Mouse (Mus musculus) large intestine, adult 2 months (tissue): ENCODE results near the gene Tmod3. TPM values are rescaled to one million over a fixed set of nuclear protein-coding genes. Genes with fewer than 3 reads are reported as not detected.
"Not testable (repeated sequence)": the region's sequence is repeated elsewhere in the genome, so short reads cannot be mapped to it uniquely, and the experiment has no call there.

Experiments used
- DNase-seq: peaks from one replicate; pipeline ENCODE4 v3.0.0-alpha.2; 2012; ENCODE audit warnings: low read depth, low spot score
- WGBS: fragments of 180-500 bp; shearing (Covaris S2); methylation state at CpG from one replicate; pipeline ENCODE4 v1.1.7; 2018; 5-methylcytosine and 5-hydroxymethylcytosine counted together
- polyA plus RNA-seq: library from polyadenylated mRNA; depleted of rRNA; stranded (reverse); fragments of >200 nt; gene quantifications from 2 replicates; pipeline ENCODE4 v1.2.3, GENCODE M21; 2012

The Tmod3 gene
- polyA plus RNA-seq, 1 experiment, result 16.2 TPM

DNA sequence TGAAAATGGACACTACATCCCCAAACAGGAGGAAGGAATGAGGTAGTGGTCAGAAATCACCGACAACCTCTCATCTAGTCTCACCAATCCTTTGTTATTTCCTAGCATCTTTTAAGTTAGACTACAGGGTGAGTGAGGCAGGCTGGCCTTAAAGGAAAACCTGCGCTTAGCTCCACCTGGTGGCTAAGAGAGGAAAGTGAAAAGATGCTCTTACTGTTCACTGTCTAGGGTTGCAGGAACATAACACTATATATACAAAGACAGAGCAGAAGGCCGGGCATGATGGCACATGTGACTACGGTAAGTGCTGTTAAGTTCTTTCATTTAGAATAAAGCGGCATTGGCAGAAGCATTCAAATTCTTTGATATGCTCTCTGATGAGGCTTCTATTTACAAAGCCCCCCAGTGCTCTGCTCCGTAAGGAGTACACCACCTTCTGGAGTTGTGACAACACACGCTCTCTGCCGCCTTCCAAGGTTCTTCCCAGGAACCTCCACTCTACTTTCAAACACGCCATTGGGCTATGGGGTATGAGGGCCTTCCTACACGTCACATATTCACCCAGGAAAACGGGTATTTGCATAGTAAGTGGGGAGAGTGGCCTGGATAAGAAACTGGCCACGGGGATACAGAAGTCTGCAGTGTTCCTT, 43.9 kb downstream of the Tmod3 start:
- 63% methylated on average over 12 of the region's 12 CpGs for WGBS
- DNase-seq, result peak; percentile 16

- DNase-seq, result no peak
- WGBS, result 85% methylated on average over 8 of the region's 8 CpGs
Observed at GRCm38 (mm10) chr9:75511236-75511939, 48.1 kb downstream of the Tmod3 start.

DNA sequence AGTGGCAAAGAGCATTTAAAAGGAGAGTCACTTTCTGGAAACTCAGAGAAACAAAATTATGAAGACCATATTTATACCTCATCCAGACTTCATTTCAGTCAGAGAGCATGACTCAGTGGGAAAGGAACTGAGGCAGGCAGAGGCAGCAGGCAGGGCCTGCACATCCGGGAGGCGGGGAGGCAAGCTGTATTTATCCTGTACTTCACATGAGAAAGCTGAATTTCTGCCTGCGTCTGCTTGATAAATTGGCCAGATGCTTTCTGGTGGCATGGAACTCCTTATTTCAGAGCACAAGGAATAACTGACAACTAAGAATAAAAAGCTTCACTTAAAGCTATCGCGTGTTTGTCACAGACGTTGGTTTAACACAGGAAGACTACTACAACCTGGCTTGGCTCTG, 55.1 kb downstream of the Tmod3 start:
- no peak for DNase-seq
- WGBS, result 92% methylated on average over 6 of the region's 6 CpGs

DNA sequence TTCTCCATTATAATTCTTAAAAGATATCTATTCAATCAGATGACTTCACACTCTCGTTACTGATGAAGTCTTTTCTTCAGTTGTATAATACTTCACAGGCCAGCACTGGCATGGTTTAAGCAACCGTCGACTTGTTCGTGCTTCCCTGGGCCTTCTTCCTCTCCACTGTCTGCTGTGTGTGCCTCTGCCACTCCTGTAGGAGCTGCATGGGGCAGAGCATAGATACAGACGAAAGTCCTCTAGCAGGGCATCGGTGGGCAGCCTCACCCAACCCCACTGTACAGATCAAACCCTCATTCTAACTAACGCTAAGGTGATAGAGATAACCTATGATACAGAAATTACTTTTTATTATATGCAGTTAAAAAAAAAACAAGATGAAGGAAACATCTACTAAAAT, 60.9 kb downstream of the Tmod3 start:
- no peak for DNase-seq
- WGBS, result 88% methylated on average over 7 of the region's 7 CpGs

DNA sequence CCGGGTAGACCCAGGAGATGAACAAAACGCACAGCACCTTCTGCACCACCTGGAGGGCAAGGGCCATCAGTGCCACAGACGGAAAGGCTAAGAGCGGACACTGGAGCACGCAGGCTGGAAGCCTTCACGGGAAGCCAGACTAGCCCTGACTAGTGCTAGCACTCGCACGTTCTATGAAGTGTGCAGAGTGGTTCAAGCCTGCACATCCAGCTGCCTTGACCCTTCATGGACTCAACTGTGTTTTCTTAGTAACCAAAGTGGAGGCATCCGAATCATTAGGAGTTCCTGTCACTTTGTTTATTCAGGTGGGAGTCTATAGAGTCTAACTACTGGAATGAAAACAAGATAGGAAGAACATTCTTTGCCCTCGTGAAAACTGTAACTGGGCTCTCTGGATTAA, 63.5 kb downstream of the Tmod3 start:
- 73% methylated on average over 10 of the region's 10 CpGs for WGBS
- no peak for DNase-seq

- 88% methylated on average over 9 of the region's 9 CpGs for WGBS
- no peak for DNase-seq
Observed at GRCm38 (mm10) chr9:75494407-75495005, 65.0 kb downstream of the Tmod3 start.

GRCm38 (mm10) chr9:75488255-75488654, 71.2 kb downstream of the Tmod3 start:
- 94% methylated on average over 7 of the region's 7 CpGs for WGBS
- DNase-seq, result not testable (repeated sequence)

- DNase-seq, result no peak
- 70% methylated on average over 6 of the region's 6 CpGs for WGBS
Observed at GRCm38 (mm10) chr9:75485231-75485630, 74.2 kb downstream of the Tmod3 start.

- no peak for DNase-seq
- WGBS, result 93% methylated on average over 5 of the region's 5 CpGs
Observed at GRCm38 (mm10) chr9:75480536-75481075, 78.9 kb downstream of the Tmod3 start.

DNA sequence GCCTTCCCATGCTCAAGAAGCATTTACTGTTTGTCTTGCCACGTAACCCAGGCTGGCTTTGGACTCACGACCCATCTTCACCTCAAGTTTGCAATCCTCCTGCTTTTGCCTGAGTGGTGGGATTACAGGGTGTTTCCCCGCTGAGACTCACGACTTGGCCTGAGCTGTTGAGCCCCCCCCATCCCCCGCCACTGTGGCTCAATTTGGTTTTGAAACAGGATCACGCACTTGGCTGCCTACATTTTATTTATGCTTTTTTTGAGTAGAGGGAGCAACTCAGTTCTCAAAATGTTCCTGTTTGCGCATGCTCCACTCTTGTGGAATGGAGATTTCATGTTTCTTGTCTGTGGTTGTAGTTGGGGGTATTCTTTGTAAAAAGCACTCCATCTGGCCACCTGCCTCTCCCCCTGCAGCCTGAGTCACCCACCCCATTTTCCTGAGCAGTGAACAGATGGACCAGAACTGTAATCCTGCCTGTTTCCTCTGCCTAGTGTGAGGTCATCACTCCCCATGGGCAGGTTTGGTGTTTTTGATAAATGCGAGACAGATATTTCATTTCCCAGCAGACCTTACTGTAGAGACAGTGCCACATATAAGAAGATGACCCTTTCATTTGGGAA, 80.2 kb downstream of the Tmod3 start:
- DNase-seq, result no peak
- WGBS, result 73% methylated on average over 8 of the region's 8 CpGs

- DNase-seq, result no peak
- WGBS, result 63% methylated on average over 3 of the region's 3 CpGs
Observed at GRCm38 (mm10) chr9:75477212-75477611, 82.2 kb downstream of the Tmod3 start.

DNA sequence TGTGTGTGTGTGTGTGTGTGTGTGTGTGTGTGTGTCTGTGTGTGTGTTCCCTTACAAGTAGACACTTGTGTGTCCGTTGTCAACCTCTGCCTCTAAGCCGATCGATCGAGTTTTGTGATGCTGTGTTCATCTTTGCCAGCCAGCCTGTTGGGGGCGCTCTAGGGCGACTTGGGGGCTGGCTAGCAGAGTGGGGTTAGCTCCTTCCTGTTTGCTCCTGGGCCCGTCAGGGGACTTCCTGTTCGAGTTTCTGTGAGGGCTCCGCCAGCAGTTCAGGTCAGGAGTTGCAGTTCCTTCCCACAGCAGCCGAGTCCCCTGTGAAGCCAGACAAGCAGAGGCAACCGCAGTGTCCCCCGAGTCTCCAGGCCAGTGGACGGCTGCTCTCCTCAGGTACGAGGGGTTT, 91.2 kb downstream of the Tmod3 start:
- DNase-seq, result no peak
- 84% methylated on average over 14 of the region's 14 CpGs for WGBS

DNA sequence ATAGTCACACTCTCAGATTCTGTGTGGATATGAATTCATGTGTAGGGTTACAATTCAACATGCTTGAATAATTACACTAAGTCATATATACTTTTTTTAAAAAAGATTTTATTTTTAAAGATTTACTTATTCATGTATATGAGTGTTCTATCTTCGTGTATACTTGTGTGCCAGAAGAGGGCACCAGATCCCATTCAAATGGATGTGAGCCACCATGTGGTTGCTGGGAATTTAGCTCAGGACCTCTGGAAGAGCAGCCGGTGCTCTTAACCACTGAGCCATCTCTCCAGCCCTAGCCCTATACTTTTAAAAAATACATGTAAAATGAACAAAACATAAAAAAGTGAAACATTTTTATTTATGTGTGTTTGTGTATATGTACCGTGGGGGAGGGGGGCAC, 91.9 kb downstream of the Tmod3 start:
- 97% methylated on average over 3 of the region's 3 CpGs for WGBS
- no peak for DNase-seq

DNA sequence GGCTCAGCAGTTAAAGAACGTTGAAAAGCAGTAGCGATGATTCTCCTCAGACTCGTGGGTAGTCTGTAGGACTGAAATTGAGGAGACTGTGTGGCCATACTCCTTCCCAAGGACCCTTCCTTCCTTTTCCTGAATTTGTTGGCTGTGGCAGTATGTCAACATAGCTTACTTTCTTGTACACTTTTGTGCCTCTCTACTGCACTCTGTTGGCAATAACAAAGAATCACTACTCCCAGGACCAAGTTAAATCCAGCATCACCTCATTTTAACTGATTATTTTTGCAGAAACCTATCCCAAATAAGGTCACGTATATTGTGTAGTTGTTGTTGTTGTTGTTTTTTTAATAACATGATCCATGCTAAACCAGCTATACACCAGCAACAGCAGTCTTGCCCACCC, 92.8 kb downstream of the Tmod3 start:
- WGBS, result 87% methylated on average over 4 of the region's 4 CpGs
- DNase-seq, result no peak

DNA sequence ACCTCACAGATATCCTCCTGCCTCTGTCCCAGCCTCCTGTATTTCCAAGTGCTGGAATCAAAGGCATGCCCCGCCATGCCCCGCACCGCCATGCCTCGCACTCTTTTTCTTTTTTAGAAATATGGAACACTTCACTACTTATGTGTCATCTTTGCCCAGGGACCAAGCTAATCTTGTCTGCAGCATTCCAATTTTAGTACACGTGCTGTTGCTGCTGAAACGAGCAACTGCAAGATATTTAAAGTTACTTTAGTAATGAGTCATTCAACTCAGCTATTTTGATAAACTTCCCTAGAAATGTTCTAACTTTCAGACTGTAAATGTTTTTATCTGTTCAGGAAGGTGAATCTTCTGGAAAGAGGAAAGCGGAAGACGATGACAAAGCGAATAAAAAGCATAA, 93.6 kb downstream of the Tmod3 start:
- WGBS, result 92% methylated on average over 9 of the region's 9 CpGs
- no peak for DNase-seq

DNA sequence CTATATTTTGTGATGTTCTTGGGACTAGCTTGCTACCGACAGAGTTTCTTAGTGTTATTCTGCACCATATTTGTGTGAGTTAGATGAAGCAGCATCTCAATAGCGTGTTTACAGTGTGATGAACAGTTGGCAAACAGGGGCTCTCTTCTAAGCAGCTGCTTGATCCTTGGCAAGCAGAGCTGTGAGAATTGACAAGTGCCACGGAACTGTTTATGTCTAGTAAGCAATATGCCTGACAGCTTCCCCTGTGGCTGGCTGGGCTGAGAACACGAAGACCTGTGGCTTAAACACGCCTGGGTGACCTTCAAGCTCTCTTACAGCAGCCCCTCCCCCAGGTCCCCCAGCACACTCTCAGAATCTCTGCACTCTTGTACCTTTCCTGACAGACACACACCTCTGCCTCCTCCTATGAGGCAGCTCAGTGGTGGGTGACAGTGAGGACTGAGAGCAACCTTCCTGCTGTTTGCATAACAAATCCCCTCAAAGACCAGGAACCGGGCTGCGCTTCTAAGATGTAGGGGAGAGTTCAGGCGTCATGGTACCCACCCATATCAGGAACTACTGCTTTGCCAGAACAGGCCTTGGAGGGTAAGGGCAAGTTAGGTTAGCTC, 96.3 kb downstream of the Tmod3 start:
- no peak for DNase-seq
- WGBS, result 81% methylated on average over 8 of the region's 8 CpGs

DNA sequence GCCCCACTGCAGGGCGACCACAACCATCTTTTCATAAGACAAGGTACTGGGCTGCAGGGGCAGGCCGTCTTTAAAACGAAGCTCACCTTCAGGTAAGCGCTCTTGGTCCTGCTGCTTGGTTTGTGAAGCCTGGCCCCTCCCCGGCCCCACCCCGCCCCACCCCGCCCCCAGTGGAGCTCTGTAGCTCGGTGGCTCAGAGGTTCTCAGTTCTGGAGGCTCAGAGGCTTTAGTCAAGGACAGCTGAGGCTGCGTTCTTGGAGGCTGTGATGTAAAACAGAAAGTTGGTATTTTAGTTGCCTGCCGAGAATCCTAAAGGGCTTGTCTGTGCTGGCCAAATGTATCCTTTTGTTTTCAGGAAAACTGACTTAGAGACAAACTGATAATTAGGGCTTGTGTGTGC, 103.8 kb downstream of the Tmod3 start:
- WGBS, result 62% methylated on average over 10 of the region's 10 CpGs
- DNase-seq, result no peak

DNA sequence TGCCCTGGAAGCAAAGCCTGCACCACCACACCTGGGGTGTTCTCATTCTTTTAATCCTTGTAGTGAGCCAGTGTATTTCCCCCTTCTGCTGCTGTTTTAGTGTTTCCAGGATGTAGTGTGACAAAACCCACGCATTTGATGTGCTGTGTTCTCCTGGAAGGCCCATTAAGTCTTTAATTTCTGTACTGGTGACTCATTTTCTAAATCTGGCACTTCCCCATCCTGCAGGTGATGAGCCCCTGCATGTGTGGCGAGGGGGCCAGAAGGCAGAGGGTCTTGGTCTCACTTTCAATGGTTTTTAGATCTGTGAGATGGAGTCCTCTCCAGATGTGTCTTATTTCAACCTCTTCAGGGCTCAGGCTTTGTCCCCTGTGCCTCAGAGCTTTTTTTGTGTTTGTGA, 105.5 kb downstream of the Tmod3 start:
- DNase-seq, result no peak
- 81% methylated on average over 2 of the region's 2 CpGs for WGBS

- no peak for DNase-seq
- 75% methylated on average over 3 of the region's 3 CpGs for WGBS
Observed at GRCm38 (mm10) chr9:75448021-75448420, 111.4 kb downstream of the Tmod3 start.
